Mouse (Mus musculus) MEL-GATA-1-ER (cell line): ENCODE results near the gene Ankrd63.

ENCODE experiments used
- DNase-seq: peaks from one replicate; pipeline ENCODE4 v3.0.0-alpha.2; 2012; ENCODE audit warnings: low read depth; ENCODE audit errors: extremely low read depth

Ankrd63 gene

DNA sequence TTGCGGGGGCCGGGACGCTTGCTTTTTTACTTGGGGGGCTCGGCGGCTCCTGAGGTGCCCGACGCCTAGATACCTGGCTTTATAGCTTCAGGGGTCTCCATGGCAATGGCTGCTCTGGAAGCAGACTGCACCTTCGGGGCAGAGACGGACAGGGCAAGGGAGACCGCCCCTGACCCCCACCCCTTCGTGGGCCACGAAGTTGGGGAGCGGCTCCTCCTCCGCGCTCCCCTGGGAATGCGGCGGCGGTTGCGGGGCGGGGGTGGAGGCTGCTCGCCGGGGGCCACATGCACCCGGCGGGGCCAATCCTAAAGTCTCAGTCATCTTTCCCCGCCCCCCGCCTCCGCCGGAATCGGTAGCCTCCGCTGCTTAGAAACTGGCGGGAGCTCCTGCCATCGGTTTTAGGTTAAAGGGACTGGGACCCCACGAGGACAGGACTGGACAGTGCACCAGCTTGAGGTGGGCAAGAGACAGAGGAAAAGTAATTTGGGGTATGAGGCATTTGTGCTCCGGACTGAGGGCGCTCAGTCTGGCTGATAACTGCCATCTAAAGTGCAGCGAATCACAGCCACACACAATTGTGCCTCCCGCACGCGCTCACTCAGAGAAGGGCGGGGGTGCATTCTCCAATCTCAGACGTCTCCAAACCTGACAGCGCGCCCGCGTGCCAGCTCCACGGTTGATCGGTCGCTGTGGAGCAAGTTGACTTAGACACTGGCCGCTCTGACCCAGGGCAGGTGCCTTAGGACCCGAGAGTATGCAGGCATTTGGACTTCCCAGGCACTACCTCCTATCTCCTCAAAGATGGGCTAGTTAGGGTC, at the start of gene Ankrd63:
Gene Ankrd63, minus strand, starts transcription at position 51 of the 818 bp plus-strand sequence.
- no peak for DNase-seq

DNA sequence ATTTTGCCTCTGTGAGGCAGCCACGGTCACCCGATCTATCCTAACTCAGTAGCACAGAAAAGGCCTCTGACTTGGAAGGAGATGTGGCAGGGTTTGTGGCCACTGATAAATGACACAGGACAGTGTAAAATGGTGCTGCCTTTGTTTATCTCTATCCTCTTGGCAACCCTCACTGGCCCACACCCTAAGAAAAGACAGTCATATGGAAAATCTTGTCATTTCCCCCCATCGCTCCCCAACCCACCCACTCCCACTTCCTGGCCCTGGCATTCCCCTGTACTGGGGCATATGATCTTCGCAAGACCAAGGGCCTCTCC, 49.0 kb upstream of the Ankrd63 start:
- DNase-seq = no peak

GRCm38 (mm10) chr2:118751896-118752791, 48.4 kb upstream of the Ankrd63 start:
- no peak for DNase-seq

DNA sequence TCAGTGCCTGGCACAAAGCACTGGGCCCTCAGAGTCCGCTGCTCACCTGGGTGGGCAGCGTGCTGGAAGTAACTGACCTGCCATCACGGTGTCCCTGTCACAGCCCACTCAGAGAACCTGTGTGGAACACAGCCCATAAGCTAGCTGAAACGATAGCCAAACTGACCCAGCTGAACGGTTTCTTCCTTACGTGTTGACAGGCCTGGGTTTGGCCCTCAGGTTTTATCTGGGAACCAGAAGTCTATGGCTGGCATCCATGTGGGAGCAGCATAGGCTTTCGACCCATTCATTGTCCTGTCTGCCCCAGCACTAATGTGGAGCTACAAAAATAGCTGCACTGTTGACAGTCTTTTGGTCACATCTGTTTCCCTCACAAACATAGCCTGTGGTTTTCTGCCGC, 46.7 kb upstream of the Ankrd63 start:
- no peak for DNase-seq

- DNase-seq = no peak
Observed at GRCm38 (mm10) chr2:118749341-118749884, 45.6 kb upstream of the Ankrd63 start.

- DNase-seq = no peak
Observed at GRCm38 (mm10) chr2:118747301-118747960, 43.7 kb upstream of the Ankrd63 start.

- no peak for DNase-seq
Observed at GRCm38 (mm10) chr2:118745915-118746901, 42.4 kb upstream of the Ankrd63 start.

DNA sequence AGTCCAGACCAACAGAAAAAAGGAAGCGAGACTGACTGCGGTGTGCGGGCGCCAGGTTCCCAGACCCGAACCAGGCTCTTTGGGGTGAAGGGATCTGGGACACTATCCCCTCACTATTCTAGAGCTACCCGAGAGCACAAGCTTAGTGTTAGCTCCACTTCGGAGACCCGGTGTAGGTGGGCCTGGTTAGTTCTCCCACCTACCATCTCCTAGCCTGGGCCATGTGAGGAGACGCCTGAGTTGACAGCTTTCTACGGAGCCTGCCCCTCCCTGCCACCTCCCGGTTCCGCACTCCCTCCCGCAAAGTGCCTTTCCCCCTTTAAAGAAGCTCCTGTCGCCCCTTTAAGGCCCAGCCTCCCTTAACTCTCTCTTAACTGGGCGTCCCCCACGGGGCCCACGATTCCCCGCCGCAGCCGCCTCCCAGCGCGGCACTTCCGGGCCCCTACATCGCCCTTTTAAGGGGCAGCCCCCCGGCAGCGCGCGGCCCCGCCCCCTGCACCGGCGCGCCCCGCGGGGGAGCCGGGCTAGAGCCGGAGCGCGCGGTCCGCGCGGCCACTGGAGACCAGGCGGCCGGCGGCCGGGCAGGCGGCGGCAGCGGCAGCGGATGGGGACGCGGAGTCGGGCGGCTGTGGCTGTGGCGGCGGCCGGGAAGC, 41.6 kb upstream of the Ankrd63 start, which contains the start of gene Inafm2:
Gene Inafm2, plus strand, starts transcription at position 527 of the 653 bp plus-strand sequence.
- peak; percentile 84 for DNase-seq

GRCm38 (mm10) chr2:118744621-118745020, 40.9 kb upstream of the Ankrd63 start:
- no peak for DNase-seq

DNA sequence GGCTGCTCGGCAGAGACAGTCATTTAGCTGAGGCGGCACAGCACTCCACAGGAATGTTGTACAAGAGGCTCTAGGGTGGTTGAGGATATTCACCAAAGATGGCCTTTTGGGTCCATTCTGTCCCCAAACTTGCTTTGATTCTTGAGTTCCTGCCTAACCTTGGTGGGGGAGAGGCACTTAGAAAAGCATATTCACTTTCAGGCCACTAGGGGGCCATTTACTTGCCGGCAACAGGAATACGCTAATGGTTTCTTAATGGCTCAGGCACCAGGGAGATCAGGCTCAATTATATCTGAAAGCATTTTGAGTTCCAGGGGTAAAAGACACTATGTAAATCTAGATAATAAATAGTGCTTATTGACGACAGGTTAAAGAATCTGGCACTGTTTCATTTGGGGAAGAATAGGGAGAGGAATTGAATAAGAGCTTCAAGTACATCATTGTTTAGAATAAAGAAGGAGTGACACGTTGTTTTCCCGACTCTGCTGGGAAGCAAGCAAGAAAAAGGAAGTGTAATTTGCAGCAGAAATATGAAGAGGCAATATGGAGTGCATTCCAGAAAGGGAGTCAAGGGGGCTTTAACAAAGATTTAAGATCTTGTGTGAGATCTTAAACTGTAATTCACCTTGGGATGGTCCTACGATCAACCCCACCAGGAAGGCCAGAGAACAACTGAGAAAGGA, 39.6 kb upstream of the Ankrd63 start:
- DNase-seq = peak; percentile 71

DNA sequence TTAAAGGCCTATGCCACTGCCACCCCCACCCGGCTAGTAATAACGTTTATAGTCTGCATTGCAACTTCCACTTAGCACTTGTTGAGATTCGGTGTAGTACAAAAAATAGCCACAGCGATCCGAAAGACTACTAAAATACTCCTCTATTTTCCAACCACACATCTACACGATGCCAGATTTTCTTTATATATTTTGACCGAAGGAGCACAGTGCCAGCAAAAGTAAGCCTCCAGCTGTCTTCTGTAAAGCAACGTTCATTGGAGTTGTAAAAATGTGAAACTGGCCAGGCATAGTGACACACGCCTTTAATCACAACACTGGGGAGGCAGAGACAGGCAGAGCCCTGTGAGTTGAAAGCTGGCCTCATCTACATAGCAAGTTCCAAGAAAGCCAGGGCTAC, 37.4 kb upstream of the Ankrd63 start:
- DNase-seq = no peak

DNA sequence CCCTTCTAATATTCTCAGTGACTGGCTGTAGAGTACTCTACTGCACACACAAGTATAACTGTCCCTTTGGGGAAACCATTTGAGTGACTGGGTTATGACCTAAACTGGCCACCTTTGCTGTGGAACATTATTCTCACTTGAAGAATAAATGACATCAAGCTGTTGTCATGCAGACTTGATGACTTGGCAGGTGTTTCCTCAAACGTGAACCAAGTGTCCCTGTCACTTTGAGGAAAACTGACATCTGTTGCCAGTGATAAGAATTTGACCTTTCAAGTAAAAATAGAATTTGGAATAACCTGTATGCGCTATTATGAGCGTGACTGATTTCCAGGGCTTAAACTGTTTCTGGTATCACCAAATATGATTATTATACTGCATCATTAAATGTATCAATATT, 36.6 kb upstream of the Ankrd63 start:
- no peak for DNase-seq

DNA sequence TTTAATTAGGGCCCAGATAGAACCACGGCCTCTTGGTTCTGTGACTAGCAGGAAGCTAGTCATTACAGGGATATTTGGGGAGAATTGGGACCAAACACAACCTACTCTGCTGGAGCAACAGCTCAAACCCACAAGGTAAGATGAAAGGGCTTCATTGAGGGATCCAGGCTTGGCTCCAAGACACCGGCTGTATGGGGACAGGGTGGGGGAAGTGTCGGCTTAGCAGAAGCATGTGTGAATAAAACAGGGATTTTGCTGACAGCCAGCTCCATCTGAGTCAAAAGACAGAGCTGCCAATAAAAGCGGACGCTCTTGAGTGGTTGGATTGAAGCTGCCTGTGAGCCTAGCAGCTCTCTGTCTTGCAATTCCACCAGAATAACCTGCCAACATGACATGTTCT, 29.6 kb upstream of the Ankrd63 start:
- no peak for DNase-seq

DNA sequence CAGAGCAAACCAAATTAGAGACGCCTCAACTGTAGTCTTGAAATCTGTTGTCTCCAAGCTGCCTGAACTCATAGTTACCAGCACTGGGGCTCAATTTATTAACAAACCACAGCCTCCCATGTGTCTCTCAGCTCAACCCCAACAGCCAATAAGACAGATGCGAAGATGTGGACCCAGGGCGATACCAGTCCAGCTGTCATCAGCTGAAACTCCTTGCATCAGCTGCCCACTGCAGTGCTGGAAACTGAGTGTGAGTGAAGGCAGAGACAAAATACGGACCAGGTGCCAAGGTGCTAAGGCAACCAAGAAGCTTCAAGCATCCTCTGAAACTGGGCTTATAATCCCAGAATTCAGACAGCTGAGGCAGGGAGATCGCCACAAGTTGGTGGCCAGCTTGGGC, 28.2 kb upstream of the Ankrd63 start:
- DNase-seq = no peak

DNA sequence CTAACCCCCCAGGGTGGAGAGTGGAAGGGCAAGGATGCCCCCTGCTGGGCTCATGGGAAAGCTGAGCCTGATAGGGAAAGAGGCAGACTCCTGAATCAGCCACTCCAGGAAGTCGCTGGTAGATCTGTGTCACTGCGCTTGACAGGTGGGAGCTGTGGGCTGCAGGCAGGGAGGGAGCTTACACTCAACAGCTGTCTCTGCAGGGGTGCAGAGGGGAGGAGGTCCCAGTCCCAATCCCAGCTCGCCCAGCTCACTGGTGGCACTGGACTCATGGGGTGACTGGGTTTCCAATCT, 26.8 kb upstream of the Ankrd63 start:
- DNase-seq = no peak

- DNase-seq = no peak
Observed at GRCm38 (mm10) chr2:118729816-118730621, 26.3 kb upstream of the Ankrd63 start.

GRCm38 (mm10) chr2:118729194-118729593, 25.4 kb upstream of the Ankrd63 start:
- no peak for DNase-seq

GRCm38 (mm10) chr2:118728337-118728736, 24.6 kb upstream of the Ankrd63 start, which contains the start of gene Plcb2:
Gene Plcb2, minus strand, starts transcription at chr2:118728438.
- no peak for DNase-seq

DNA sequence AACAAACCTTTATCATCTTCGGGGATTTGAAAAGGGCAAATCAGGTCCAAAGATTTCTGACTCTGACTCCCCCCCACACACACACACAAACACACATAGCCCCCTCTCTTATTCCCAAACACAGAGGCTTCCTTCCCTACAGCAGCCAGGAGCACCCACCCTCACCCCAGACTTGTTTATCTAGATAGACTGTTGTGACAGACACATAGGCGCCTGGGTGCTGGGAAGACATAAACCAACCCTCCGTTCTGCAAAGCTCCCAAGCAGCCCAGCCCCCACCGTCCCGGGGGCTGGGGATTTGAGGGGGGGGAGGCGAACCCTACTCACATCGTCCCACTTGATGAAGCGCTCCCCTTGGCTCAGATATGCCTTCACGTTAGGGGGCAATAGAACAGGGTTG, 24.1 kb upstream of the Ankrd63 start:
- DNase-seq = no peak
